Mouse (Mus musculus): ENCODE data around the gene Zw10. TPM values are rescaled to one million over a fixed set of nuclear protein-coding genes. Genes with fewer than 3 reads are reported as not detected.

The Zw10 gene
- total RNA-seq (2021) = 1 to 10 TPM; 8.2 to 8.8 TPM
- long read RNA-seq, experiment 1, transcript Zw10-201 (16 exons, 2,863 nt) = major isoform, 14 of 18 reads
- long read RNA-seq, experiment 1, partial matches to known transcripts = 1 of 18 reads
- long read RNA-seq, experiment 1, other reads (novel, unspliced or antisense) = 3 of 18 reads
- long read RNA-seq, experiment 2, transcript Zw10-201 (16 exons, 2,863 nt) = major isoform, 9 of 13 reads
- long read RNA-seq, experiment 2, partial matches to known transcripts = 1 of 13 reads
- long read RNA-seq, experiment 2, other reads (novel, unspliced or antisense) = 3 of 13 reads

DNA sequence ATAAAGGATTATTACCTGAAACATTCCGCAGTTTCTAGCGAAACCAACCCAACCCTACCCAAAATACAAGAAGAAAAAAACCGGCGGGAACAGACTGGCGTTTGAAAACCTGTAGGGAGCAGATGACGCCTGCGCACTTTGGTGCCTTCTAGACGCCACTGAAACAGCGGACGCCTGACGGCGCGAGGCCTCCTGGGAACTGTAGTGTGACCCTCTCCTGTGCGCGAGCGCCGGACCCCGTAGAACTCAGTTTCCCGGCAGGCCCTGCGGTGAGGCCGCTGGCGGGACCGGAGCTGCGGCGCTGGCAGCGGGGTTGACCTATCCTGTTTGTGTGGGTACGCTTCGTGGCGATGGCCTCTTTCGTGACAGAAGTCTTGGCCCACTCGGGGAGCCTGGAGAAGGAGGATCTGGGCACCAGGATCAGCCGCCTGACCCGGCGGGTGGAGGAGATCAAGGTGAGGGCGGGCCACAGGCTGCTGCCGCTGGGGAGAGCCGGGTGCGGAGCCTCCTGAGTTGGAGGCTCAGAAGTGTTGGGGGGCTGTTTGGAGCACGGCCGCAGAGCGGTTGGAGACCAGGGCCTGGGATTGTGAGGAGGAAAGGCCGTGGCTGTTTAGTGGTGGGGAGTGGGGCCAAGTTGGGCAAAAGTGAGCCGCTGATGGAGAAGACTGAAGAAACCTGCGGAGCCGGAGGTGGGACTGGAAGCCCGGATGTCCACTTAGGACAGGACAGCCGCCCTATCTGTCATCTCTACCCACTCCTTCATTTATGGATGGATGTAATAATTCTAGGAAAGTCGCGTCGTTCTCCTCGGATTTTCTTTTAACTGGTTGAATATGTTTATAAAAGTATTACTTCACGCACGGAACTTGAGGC lies at the start of gene Zw10:
Gene Zw10, plus strand, starts transcription at position 281 of the 873 bp plus-strand sequence.
- intact Hi-C loops (cut with DNase I) = loop anchor here (10.0 kb wide), 1 partner anchor 561 kb away; the partner anchor contains the start of genes Gm5617 and Rbm7
- TF ChIP-seq CTCF (IDR thresholded peaks at IDR 0.05) = no peak
- Histone ChIP-seq H3K4me3 (peak within 1 kb of the TSS; percentile 88), H3K27ac (peak within 1 kb of the TSS; percentile 92)
- peak; percentile 97 for DNase-seq

DNA sequence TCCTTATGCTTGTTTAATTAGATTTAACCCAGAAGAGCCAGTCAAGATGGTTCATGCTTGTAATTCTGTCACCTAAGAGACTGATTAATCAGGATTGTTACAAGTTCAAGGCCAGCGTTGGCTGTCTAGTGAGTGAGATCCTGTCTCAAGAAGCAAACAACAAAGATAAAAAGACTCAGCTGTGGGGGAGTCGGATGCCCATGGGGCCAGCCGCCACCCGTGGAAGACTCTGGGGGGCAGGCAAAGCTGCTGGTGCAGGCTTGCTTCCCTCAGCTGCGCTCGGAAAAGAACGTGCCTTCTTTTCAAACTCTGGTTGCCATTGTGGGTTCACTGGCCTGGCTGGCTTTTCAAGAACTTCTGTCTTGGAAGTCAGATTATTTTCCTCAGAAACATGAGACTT lies 39.6 kb upstream of the Zw10 start:
- no peak overlapping the region for H3K4me3 ChIP-seq
- DNase-seq = no peak
- no peak overlapping the region for H3K27ac ChIP-seq
- no peak for TF ChIP-seq CTCF (IDR thresholded peaks at IDR 0.05)
- intact Hi-C loops (cut with DNase I) = no loop called here

DNA sequence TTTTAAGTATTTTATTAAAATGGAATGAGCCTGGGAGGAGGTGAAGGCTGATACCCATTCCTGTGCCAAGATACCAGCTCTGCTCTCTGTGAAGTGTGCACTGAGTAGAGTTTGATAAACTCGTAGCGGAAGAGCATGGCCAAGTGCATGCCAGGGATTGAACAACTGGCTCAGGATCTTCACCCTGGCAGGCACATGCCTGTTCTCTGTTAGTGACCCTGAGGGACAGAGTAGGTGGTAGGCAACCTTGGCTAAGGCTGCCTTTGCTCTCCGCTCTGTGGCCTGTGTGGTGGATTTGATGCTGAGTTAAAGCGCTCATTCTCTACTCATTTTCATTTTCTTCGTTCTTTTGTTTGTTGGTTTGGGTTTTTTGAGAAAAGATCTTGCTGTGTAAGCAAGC lies 34.1 kb upstream of the Zw10 start:
- Histone ChIP-seq H3K27ac (no peak overlapping the region), H3K4me3 (no peak overlapping the region)
- no peak for TF ChIP-seq CTCF (IDR thresholded peaks at IDR 0.05)
- intact Hi-C loops (cut with DNase I) = no loop called here
- DNase-seq = no peak

DNA sequence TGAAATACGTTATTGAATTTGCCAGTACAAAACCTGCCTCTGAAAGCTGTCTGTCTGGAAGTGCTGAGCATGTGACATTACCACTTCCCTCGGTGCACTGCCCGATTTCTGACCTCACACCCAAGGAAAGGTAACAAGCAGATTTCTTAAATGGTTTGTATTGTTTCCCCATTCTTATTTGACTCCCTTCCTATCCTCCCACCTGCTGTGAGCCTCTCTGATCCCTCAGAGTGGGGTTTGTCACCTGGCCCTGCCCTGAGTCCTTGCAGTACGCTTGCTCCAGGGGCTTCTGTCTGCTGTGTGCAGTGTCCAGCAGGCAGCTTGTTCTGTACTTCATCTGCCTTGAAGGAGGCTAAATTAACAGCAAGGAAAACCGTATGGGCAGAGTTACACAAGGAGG lies 31.5 kb upstream of the Zw10 start:
- no peak for TF ChIP-seq CTCF (IDR thresholded peaks at IDR 0.05)
- intact Hi-C loops (cut with DNase I) = no loop called here
- no peak for DNase-seq

DNA sequence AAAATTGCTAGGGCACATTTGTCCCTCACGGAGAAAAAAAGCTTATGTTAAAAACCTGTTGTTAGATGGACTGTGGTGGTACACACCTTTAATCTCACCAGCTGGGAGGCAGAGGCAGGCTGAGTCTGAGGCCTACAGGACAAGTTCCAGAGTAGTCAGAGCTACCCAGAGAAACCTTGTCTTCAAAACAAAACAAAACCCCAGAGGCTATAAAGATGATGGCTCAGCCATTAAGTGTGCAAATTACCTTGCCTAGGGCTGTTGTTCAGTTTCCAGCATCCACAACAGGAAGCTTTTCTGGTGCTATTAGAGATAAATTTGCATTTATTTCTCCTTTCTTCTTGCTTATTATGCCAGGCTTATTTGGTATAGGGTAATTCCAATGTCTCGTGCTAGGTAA lies 30.9 kb upstream of the Zw10 start:
- no peak for DNase-seq
- intact Hi-C loops (cut with DNase I) = no loop called here

More for the DNA sequence above, 31.5 kb upstream of the Zw10 start:
- Histone ChIP-seq H3K4me3 (no peak overlapping the region), H3K27ac (no peak overlapping the region)

DNA sequence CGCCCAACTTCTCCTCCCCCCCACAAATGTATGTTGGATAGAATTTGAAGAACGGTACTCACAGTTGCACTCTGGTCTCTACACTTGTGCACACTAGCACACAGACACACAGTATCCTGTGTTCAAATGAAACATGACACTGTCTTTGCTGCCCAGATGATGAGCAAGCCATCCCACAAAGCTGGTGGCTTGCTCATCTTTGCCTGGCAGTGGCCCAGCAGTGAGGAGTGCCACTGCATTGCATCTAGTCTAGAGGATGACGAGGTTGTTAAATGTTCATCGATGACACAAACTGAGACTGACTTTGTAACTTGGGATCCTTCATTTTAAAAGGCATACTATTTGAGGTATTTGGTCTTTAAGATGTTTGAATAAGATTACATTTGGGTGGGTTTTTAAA lies 20.6 kb upstream of the Zw10 start:
- Histone ChIP-seq H3K4me3 (no peak overlapping the region), H3K27ac (no peak overlapping the region)
- intact Hi-C loops (cut with DNase I) = no loop called here
- peak; percentile 64 for DNase-seq
- TF ChIP-seq CTCF (IDR thresholded peaks at IDR 0.05) = no peak

More for the DNA sequence above, 30.9 kb upstream of the Zw10 start:
- Histone ChIP-seq H3K4me3 (no peak overlapping the region), H3K27ac (no peak overlapping the region)
- TF ChIP-seq CTCF (IDR thresholded peaks at IDR 0.05) = no peak

DNA sequence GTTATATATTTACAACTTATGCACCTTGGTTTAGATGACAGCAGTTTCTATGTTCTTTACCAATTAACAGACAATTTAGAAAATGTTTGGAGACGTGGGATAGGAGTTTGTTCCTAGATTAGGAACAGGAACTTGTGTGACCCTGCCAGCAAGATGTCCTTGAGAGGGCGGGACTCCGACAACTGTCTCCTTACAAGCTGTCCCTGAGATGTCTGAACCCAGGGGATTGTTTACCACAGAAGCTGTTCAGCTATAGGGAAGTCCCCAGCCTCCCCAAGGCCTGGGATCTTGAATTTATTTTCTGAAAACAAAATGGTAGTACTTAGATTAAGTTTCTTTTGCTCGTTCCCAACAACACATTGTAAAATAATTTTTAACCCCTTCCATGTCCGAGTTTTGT lies 4.5 kb upstream of the Zw10 start:
- no peak overlapping the region for H3K4me3 ChIP-seq
- no peak for TF ChIP-seq CTCF (IDR thresholded peaks at IDR 0.05)
- intact Hi-C loops (cut with DNase I) = loop anchor here (5.0 to 10.0 kb wide), 3 partner anchors 49 to 556 kb away; partner anchors contain the start of genes Gm5617 and Rbm7

GRCm38 (mm10) chr9:49051349-49051748 lies 4.1 kb upstream of the Zw10 start:
- peak; percentile 73 for DNase-seq
- intact Hi-C loops (cut with DNase I) = loop anchor here (5.0 to 10.0 kb wide), 3 partner anchors 49 to 557 kb away; partner anchors contain the start of genes Gm5617 and Rbm7
- no peak overlapping the region for H3K4me3 ChIP-seq
- TF ChIP-seq CTCF (IDR thresholded peaks at IDR 0.05) = peak; percentile 89
- H3K27ac ChIP-seq = no peak overlapping the region

More for the DNA sequence above, 4.5 kb upstream of the Zw10 start:
- no peak for DNase-seq
- H3K27ac ChIP-seq = no peak overlapping the region

DNA sequence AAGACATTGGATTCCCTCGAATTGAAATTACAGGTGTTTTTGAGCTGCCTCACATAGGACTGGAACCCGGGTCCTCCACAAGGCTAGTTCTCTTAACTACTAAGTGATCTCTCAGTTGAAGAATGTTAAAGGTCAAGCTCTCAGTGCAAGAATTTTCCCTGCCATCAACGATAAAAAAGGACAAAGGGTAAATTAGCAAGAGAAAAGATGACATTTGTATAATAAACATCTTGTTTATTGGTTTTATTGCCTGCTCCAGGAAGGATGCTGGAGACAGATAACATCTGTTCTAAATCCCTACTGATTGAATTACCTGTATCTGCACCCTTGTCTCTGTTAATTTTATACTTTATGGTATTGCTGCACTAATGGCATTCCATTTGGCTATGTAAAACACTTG lies 1.4 kb upstream of the Zw10 start:
- Histone ChIP-seq H3K27ac (no peak overlapping the region), H3K4me3 (no peak overlapping the region)
- intact Hi-C loops (cut with DNase I) = loop anchor here (5.0 to 10.0 kb wide), 3 partner anchors 52 to 559 kb away; partner anchors contain the start of genes Gm5617 and Rbm7
- no peak for TF ChIP-seq CTCF (IDR thresholded peaks at IDR 0.05)
- DNase-seq = no peak

GRCm38 (mm10) chr9:49076847-49077246 lies 21.4 kb downstream of the Zw10 start:
- Histone ChIP-seq H3K27ac (peak overlapping the region; percentile 28; the same call in 1 of the 2 replicates), H3K4me3 (no peak overlapping the region)
- no peak for TF ChIP-seq CTCF (IDR thresholded peaks at IDR 0.05)
- intact Hi-C loops (cut with DNase I) = no loop called here
- DNase-seq = peak; percentile 26

- Histone ChIP-seq H3K4me3 (no peak within 1 kb of the TSS), H3K27ac (no peak within 1 kb of the TSS)
- TF ChIP-seq CTCF (IDR thresholded peaks at IDR 0.05) = no peak
- intact Hi-C loops (cut with DNase I) = loop anchor here (1.0 kb wide), 1 partner anchor 406 kb away; no protein-coding TSS in a partner anchor
- no peak for DNase-seq
Measured at GRCm38 (mm10) chr9:49081107-49081506, 25.7 kb downstream of the Zw10 start, which contains the start of gene Tmprss5. Gene Tmprss5, plus strand, starts transcription at chr9:49081260.

DNA sequence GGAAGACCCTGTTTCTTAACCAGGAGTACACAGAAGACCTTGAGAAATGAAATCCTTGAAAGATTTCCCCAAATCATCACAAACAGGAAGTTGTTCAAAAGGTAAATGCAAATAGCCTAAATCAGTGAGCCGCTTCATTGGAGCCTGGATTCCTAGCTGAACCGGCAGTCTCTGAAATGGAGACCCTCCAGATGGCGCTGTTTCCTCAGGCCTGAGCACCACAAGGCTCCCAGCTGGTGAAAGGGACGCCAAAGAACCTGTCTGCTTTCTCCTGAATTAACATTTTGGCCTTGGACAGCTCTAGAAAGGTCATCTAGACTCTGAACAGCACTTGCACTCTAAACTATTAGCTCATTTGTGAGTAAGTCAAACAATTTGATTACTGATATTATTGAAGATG lies 26.1 kb downstream of the Zw10 start:
- peak; percentile 88 for TF ChIP-seq CTCF (IDR thresholded peaks at IDR 0.05)
- Histone ChIP-seq H3K27ac (no peak overlapping the region), H3K4me3 (no peak overlapping the region)
- intact Hi-C loops (cut with DNase I) = loop anchor here (1.0 kb wide), 1 partner anchor 406 kb away; no protein-coding TSS in a partner anchor
- DNase-seq = peak; percentile 81

GRCm38 (mm10) chr9:49087317-49087716 lies 31.9 kb downstream of the Zw10 start:
- Histone ChIP-seq H3K4me3 (no peak overlapping the region), H3K27ac (no peak overlapping the region)
- no peak for DNase-seq
- TF ChIP-seq CTCF (IDR thresholded peaks at IDR 0.05) = no peak
- intact Hi-C loops (cut with DNase I) = no loop called here

Measured in gastrocnemius, adult 2 months (tissue).